Comparison of ENCODE assay signal across 8 mouse cellular contexts in genomic region chr4:46858899-46859298, GRCm38 (mm10).
DNase-seq lines count a peak whose midpoint lies in the region; ATAC-seq and TF ChIP-seq lines count a peak whose summit lies in the region.

No protein-coding gene starts in this region.

- TF ChIP-seq CTCF in cerebellum, adult 2 months (IDR thresholded peaks at IDR 0.05; ENCODE audit: borderline replicate concordance, insufficient read depth, low read depth, low read length): peak; percentile 69
- TF ChIP-seq CTCF in lung, adult 2 months (IDR thresholded peaks at IDR 0.05; ENCODE audit: insufficient read depth, low read length): 0 out of 2 replicates have a peak, but pooled peaks have one; percentile 27

- H3K27ac ChIP-seq in heart, embryonic 11.5 days (ENCODE audit: low read depth, low read length): no peak overlapping the region
- no peak overlapping the region for H3K27ac ChIP-seq in cerebellum, adult 2 months (ENCODE audit: insufficient read depth, low read length)
- no peak overlapping the region for H3K27ac ChIP-seq in intestine, embryonic 14.5 days (ENCODE audit: low read depth)

- H3K4me3 ChIP-seq in heart, embryonic 11.5 days (ENCODE audit: low read depth, low read length): no peak overlapping the region
- H3K4me3 ChIP-seq in cerebellum, adult 2 months (replicated peaks; ENCODE audit: insufficient read depth, low read depth, low read length): no peak overlapping the region
- no peak overlapping the region for H3K4me3 ChIP-seq in intestine, embryonic 14.5 days (ENCODE audit: low read depth, low read length)
- H3K4me3 ChIP-seq in lung, adult 2 months (replicated peaks; ENCODE audit: extremely low read depth, low read depth, low read length): no peak overlapping the region

- no peaks in the 10 kb centered on the region for H3K27me3 ChIP-seq in heart, embryonic 11.5 days (ENCODE audit: control insufficient read depth, insufficient read depth, low read length)
- no peaks in the 10 kb centered on the region for H3K27me3 ChIP-seq in cerebellum, adult 2 months (ENCODE audit: control insufficient read depth, insufficient read depth, low read length)
- H3K27me3 ChIP-seq in intestine, embryonic 14.5 days (replicated peaks; ENCODE audit: control insufficient read depth, insufficient read depth, low read length): no peaks in the 10 kb centered on the region

- no peak for ATAC-seq in heart, embryonic 11.5 days (replicated peaks; ENCODE audit: insufficient number of reproducible peaks, low FRiP score, low TSS enrichment)
- ATAC-seq in intestine, embryonic 14.5 days (replicated peaks; ENCODE audit: low FRiP score, low TSS enrichment, low read depth): 0 out of 2 replicates have a peak, but pooled peaks have one; percentile 50
- no peak for ATAC-seq in CD4-positive, CD25-positive, alpha-beta regulatory T cell, adult 4 months

- H3K4me2 ChIP-seq in heart, embryonic 11.5 days: no peak overlapping the region; the same call in 1 of the 2 replicates
- H3K4me2 ChIP-seq in intestine, embryonic 14.5 days (ENCODE audit: low read length): no peak overlapping the region

- TF ChIP-seq POLR2A in cerebellum, adult 2 months (IDR thresholded peaks at IDR 0.05; ENCODE audit: borderline replicate concordance, insufficient read depth, low read length): no peak
- TF ChIP-seq POLR2A in lung, adult 2 months (IDR thresholded peaks at IDR 0.05; ENCODE audit: borderline replicate concordance, extremely low read depth, low read depth, low read length): no peak

- peaks cover 2% of the 10 kb centered on the region; the same call in 1 of the 2 replicates for H3K4me1 ChIP-seq in heart, embryonic 11.5 days (ENCODE audit: control insufficient read depth, insufficient read depth, low read length)
- H3K4me1 ChIP-seq in cerebellum, adult 2 months (ENCODE audit: control insufficient read depth, insufficient read depth, low read length): peaks cover 33% of the 10 kb centered on the region
- peaks cover 10% of the 10 kb centered on the region; the same call in 1 of the 2 replicates for H3K4me1 ChIP-seq in intestine, embryonic 14.5 days (replicated peaks; ENCODE audit: control insufficient read depth, insufficient read depth, low read length)
- no peaks in the 10 kb centered on the region; the same call in 1 of the 2 replicates for H3K4me1 ChIP-seq in lung, adult 2 months (ENCODE audit: control insufficient read depth, insufficient read depth, low read length)

- H3K9ac ChIP-seq in heart, embryonic 11.5 days (ENCODE audit: low read depth, low read length): no peak overlapping the region
- no peak overlapping the region for H3K9ac ChIP-seq in intestine, embryonic 14.5 days (ENCODE audit: low read length)

- no peaks in the 10 kb centered on the region for H3K36me3 ChIP-seq in heart, embryonic 11.5 days (ENCODE audit: control insufficient read depth, insufficient read depth, low read length)
- H3K36me3 ChIP-seq in intestine, embryonic 14.5 days (ENCODE audit: control insufficient read depth, insufficient read depth, low read length): no peaks in the 10 kb centered on the region

- H3K9me3 ChIP-seq in heart, embryonic 11.5 days (replicated peaks; ENCODE audit: control insufficient read depth, low read length): no peaks in the 10 kb centered on the region
- no peaks in the 10 kb centered on the region for H3K9me3 ChIP-seq in intestine, embryonic 14.5 days (ENCODE audit: control insufficient read depth, low read length)

- WGBS in heart, embryonic 11.5 days (ENCODE audit: insufficient replicate concordance): 23% methylated on average over 13 of the region's 13 CpGs
- WGBS in cerebellum, adult 2 months: 2% methylated on average over 13 of the region's 13 CpGs
- whole genome bisulfite sequencing in intestine, embryonic 14.5 days: 25% methylated on average over 13 of the region's 13 CpGs
- 22% methylated on average over 13 of the region's 13 CpGs for WGBS in lung, adult 2 months

- peak; percentile 94 for DNase-seq in heart, adult 11 months
- peak; percentile 84 to 86 for DNase-seq in cerebellum, adult 2 months
- peak; percentile 63 for DNase-seq in forelimb bud, embryonic 11.5 days (ENCODE audit: low read depth, low spot score)
- no peak for DNase-seq in intestine, embryonic 14.5 days (ENCODE audit: low spot score)
- DNase-seq in lung, adult 2 months: no peak
- DNase-seq in retina, postnatal 1 day: peak; percentile 83

Comparison
In these comparisons a context has a peak if more than half of its experiments do, and no peak if none do; other contexts are left out.
1. DNase-seq: peak in heart, adult 11 months (single experiment), cerebellum, adult 2 months (2 of 2), forelimb bud, embryonic 11.5 days (single experiment) and retina, postnatal 1 day (single experiment); none in intestine, embryonic 14.5 days (single experiment) and lung, adult 2 months (single experiment).